Mouse (Mus musculus) liver, adult 2 months (tissue): ENCODE results near the gene Mcidas.
A peak's percentile ranks its signal among the peaks of the same experiment; 100 is the strongest.

Experiments used
- CTCF ChIP-seq: fragments of 200-500 bp; IDR thresholded peaks from 2 replicates; pipeline ENCODE4 v1.5.1; 2011; ENCODE audit warnings: low read depth, low read length, control low read depth
- POLR2A ChIP-seq: fragments of 200-500 bp; IDR thresholded peaks from 2 replicates; pipeline ENCODE4 v1.6.1; 2011; ENCODE audit warnings: low read length, control low read depth; ENCODE audit not compliant: insufficient read depth; ENCODE audit errors: extremely low read depth

DNA sequence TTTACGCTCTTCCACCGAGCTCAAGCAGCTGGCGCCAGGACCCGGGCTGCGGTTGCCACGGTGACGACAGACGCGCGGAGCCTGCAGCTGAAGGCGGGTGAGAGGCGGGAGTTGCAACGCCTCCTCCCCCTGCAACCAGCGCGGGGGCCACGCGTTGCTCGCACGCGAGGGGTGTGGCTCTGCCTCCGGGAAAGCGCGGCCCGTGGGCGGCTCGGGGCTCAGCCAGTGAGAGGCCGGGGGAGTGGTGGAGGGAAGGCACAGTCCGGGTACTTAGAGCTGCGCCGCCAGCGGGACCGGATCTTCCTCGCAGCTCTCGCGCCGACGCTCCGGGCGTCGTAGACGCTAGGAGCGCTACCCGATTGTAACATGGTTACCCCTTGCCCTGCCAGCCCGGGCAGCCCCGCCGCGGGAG, 6.1 kb upstream of the Mcidas start, which contains the start of gene Ccno:
- TF ChIP-seq CTCF (0 out of 2 replicates have a peak, but pooled peaks have one; percentile 22), POLR2A (peak; percentile 95)
